7 mouse cellular contexts compared by ENCODE assay signal in genomic region chr13:112375766-112376165, GRCm38 (mm10).
A peak's percentile ranks its signal among the peaks of the same experiment; 100 is the strongest.
DNase-seq lines count a peak whose midpoint lies in the region; ATAC-seq lines count a peak whose summit lies in the region.

No protein-coding gene starts in this region.

- no peaks in the 10 kb centered on the region for H3K27me3 ChIP-seq in lung, embryonic 15.5 days

- H3K4me3 ChIP-seq in lung, embryonic 15.5 days = no peak overlapping the region

- no peak overlapping the region for H3K4me2 ChIP-seq in lung, embryonic 15.5 days

- intact Hi-C loops in left cerebral cortex, postnatal 4 days (cut with DNase I) = no loop called here
- intact Hi-C loops in left cerebral cortex, postnatal 25 days (cut with DNase I) = no loop called here
- intact Hi-C loops in gastrocnemius, postnatal 14 days (cut with DNase I; ENCODE audit: low total_unique reads) = no loop called here

- H3K9ac ChIP-seq in lung, embryonic 15.5 days = no peak overlapping the region

- whole genome bisulfite sequencing in lung, embryonic 15.5 days = 27% methylated on average over 8 of the region's 8 CpGs

- H3K4me1 ChIP-seq in lung, embryonic 15.5 days = peaks cover 3% of the 10 kb centered on the region; the same call in 1 of the 2 replicates

- H3K36me3 ChIP-seq in lung, embryonic 15.5 days = no peaks in the 10 kb centered on the region

- DNase-seq in left cerebral cortex, postnatal 4 days = peak; percentile 49
- no peak for DNase-seq in left cerebral cortex, postnatal 25 days (ENCODE audit: low spot score in 2 of 2)
- peak; percentile 51 to 56 for DNase-seq in adrenal gland, postnatal 36 days
- peak; percentile 55 for DNase-seq in gastrocnemius, postnatal 14 days
- DNase-seq in thymus, adult 18-20 months = no peak
- no peak for DNase-seq in thymus, postnatal 10 days (ENCODE audit: low spot score in 2 of 2)

- peak; percentile 55; the same call in 1 of the 2 replicates for ATAC-seq in lung, embryonic 15.5 days (ENCODE audit: borderline replicate concordance, extremely low read depth, low FRiP score, low TSS enrichment)

- H3K27ac ChIP-seq in lung, embryonic 15.5 days = no peak overlapping the region

- H3K9me3 ChIP-seq in lung, embryonic 15.5 days = no peaks in the 10 kb centered on the region

Comparison
In these comparisons a context has a peak if more than half of its experiments do, and no peak if none do; other contexts are left out.
1. DNase-seq: peak in left cerebral cortex, postnatal 4 days (single experiment), adrenal gland, postnatal 36 days (2 of 2) and gastrocnemius, postnatal 14 days (single experiment); none in left cerebral cortex, postnatal 25 days (0 of 2), thymus, adult 18-20 months (0 of 2) and thymus, postnatal 10 days (0 of 2).